Mouse (Mus musculus) ovary, postnatal 10 days (tissue): ENCODE measurements around the gene Ech1.
A peak's percentile ranks its signal among the peaks of the same experiment; 100 is the strongest.

Experiments
- DNase-seq: peaks from one replicate; pipeline ENCODE4 v3.0.0; 2022; ENCODE audit warnings: low spot score

Ech1 gene

GRCm38 (mm10) chr7:28803756-28804155 lies 21.3 kb upstream of the Ech1 start:
- DNase-seq, result no peak

DNA sequence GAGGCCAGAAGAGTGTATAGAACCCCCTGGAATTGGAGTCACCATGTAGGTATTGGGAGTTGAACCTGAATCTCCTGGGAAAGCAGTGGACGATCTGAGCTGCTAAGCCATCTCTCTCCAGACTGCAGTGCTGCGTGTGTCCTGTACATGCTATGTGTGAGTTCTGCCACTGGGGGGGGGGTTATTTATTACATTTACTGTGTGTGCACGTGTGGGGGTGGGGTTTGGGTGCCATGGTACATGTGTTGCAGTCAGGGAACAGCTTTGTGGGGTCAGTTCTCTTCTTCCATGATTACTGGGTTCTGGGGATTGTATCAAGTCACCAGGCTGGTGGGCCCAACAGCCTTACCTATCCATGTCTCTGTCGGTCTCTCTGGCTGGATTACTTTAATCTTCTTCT lies 18.1 kb upstream of the Ech1 start:
- DNase-seq, result no peak

DNA sequence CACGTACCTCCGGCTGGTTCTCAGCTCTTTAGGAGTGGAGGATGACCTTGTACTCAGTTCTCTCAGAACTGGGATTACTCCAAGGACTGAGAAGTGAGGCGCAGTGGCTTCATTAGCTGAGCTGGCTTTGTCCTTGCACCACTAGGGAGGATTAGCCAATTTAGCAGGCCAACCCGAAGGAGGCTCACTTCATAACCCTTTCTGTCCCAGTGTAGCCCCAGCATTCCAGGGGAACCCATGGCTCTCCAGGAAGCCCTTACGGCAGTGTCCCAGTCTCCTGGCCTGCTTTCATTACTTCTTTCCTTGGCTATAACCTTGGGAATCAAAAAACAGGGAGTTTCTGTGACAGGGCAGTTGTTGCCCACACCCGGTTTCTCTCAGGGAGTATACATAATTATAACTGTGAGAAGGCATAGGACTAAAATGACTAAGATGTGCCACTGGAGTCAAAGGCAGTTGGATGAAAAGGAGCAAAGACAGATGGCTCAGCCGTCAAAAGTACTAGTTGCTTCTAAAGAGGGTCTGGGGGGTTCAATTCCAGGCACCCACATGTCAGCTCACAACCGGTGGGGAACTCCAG lies 17.3 kb upstream of the Ech1 start:
- DNase-seq, result no peak

DNA sequence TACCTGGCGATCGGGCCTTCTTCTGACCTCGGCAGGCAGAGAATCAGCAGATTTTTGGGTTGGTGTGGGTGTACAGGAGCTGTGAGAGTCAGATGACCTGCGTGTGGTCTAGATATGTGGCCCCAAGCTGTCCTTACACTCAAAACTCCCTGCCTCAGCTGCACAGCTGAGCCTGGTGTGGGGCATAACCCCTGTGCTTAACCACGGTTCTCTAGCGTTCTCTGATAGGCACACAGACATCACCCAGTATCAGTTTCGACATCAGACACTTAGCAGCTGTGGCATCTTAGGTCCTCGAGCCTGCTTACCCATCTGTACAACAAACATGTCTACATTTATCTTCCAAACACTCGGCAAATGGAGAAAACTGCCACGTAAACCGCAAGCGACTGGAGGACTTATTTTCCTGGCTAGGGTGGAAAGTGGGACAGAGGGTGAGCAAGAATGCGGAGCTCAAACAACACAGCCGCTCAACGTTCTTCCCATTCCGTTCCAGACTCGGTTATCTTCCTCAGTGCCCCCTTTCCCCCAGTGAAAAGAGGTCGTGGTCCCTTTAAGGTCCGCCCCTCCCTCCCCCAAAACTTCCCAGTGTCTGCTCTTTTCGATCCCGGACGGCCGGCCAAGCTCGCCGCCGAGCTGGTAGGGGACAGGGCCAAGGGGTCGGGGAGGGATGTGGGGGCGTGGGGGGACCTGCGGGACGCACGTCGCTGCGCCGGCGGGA lies 16.6 kb upstream of the Ech1 start, which contains the start of gene Hnrnpl:
Gene Hnrnpl (plus strand): TSS at position 321 of the 721 bp plus-strand sequence.
- DNase-seq, result no peak

- DNase-seq, result peak; percentile 96
Measured at GRCm38 (mm10) chr7:28808957-28809393, 16.0 kb upstream of the Ech1 start.

DNA sequence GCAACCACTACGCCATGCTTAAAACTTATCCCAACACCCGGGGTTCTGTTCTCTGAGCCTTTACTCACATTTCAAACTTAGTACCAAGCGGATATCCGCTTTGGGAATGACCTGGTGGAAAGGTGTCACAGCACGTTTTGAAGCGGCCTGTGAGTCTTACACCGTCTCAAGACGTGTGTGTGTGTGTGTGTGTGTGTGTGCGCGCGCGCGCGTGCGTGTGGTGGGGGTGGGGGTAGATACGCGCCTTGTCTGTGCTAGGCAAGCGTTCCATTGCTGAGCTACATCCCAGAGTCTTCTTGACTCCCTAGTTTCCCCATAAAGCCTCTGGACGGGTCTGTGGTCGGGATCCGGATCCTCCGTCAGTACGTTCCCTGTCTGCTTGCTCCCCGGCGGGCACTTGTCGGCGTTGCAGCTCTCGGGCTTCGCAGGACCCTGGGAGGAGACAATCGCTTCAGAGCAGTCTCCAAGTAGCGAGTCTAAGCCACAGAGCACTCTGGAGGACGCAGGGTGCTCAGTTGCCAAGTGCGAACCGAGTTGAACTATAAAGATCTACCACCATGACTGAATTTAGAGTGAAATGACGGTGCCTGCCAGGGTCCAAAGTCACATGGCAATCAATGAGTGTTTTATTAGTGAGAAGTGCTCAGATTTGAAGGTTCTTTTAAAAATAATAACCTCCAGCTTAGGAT lies 15.5 kb upstream of the Ech1 start:
- peak; percentile 60 for DNase-seq

DNA sequence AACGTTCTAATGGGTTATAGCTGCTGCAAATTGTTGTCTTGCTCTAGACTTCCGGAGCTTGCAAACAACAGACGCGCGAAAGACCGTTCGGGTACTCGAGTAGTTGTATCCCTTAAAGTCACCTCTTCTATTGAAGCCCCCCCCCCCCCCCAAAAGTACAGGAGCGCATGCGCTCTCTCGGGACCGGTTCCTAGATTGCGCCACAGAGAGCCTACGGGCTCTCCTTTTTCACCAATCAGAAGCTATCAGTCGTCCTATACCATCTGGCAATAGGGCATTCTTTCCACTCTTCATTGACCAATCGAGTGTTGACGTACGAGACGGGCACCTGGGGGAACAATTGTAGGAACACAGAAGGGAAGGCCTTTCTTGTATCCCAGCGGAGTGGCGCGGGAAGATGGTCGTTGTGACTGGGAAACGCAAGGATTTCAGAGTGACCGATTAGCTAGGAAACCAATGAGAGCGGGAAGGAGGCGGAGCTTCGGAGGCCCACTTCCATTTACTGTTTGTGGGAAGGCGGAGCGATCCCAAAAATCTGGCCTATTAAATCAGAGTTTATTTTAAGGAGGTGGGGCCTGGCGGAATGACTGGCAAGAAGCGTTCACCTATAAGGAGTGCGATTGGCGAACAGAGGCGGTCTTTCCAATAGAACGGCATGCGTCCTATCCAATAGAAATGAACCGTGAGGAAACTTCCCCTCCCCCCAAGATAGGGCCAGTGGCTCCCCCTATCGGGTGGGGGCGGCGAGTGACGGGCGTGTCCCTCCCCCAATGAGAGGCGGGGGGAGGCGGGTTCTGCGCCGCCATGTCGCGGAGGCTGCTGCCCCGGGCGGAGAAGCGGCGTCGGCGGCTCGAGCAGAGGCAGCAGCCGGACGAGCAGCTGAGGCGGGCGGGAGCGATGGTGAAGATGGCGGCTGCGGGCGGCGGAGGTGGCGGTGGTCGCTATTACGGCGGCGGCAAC lies 14.6 kb upstream of the Ech1 start:
- DNase-seq, result peak; percentile 99

DNA sequence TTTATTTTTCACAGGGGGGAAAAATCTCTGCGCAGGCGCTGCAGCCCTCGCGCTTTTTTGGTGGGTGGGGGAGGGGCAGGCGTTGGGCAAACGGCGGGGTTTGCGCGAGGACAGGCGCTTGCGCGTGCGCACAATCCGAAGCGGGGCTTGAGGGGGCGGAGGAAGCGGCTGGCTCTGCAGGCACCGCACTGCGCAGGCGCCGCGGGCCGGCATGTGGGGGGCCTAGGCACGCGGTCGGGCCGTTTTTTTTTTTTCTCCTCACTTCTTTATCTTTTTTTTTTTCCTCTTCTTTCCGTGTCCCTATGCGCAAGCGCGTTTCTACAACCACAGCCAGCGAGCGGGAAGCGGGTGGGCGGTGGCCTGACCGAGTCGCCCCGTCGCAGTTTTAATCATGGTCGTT lies 13.8 kb upstream of the Ech1 start:
- peak; percentile 61 for DNase-seq

DNA sequence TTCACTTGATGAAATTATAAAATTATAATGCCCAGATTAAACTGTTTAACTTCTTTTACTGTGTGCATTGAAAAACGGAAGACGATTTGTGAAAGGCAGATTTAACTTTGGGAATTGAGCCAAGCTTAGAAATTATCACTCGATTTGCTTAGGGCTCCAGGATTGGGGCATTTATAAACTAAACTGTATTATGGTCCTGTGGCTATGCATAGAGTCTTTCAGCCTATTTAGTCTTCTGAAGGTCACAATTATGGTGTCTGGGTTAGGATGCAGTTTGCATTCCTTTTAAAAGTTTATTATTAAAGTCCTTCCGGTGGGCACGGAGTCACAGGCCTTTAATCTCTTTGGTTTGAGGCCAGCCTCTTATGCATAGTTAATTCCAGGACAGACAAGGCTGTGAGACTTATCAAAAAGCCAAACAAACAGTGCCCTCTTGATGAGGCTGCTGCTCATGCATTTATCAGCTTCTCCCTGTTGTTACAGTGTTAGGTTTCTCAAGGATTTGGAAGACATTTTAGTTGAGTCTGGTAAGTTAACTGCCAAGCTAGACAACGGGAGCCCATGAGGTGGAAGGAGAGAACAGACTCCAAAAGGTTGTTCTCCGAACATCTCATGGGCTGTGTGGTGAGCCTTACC lies 13.3 kb upstream of the Ech1 start:
- no peak for DNase-seq

- DNase-seq, result no peak
Measured at GRCm38 (mm10) chr7:28812436-28812835, 12.6 kb upstream of the Ech1 start.

GRCm38 (mm10) chr7:28812949-28813348 lies 12.1 kb upstream of the Ech1 start:
- DNase-seq, result no peak

DNA sequence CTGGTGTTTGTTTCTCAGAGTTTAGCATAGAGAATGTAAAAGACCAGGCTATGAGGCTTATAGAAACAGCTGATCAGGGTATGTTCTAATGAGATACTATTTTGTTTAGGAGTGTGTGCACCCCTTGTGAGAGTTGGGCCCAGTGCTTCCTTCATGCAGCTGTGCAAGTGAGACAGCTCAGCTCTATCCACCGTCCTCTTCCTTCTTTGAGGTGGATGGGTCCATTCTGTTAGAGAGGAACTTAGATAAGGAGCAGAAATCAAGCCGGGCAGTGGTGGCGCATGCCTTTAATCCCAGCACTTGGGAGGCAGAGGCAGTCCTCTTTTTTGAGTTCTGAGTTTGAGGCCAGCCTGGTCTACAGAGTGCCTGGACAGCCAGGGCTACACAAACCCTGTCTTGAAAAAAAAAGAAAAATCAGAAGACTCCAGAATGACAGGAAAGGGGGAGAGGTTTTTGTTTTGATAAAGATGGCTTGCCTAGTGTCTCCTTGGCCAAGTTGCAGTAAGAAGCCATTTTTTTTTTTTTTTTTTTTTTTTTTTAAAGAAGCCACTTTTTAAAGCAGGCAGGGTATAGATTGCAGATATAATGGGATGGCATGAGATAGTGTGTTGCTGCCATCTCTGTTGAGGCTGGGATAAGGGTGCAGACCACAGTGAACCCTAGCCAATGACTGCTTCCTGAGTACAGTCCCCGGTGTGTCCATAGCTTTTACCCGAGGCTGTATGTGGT lies 10.5 kb upstream of the Ech1 start:
- DNase-seq, result no peak

- no peak for DNase-seq
Measured at GRCm38 (mm10) chr7:28815230-28815629, 9.8 kb upstream of the Ech1 start.

DNA sequence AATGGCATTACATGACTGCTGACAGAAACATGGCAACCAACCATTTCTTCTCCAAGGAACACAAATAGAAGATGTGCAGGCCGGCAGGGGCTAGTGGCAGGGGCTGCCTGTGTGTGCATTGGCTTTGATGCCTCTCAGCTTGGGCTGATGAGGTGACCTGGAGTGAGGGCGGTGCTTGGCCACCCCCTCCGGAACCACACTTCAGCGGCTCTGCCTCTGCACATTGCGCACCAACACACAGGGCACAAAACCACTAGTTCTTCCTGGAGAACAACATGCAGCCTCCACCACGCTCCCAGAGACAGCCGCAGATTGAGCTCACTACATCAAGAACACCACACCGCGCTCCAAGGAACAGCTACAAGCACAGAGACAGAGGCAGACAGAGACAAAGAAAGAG lies 8.8 kb upstream of the Ech1 start:
- no peak for DNase-seq

DNA sequence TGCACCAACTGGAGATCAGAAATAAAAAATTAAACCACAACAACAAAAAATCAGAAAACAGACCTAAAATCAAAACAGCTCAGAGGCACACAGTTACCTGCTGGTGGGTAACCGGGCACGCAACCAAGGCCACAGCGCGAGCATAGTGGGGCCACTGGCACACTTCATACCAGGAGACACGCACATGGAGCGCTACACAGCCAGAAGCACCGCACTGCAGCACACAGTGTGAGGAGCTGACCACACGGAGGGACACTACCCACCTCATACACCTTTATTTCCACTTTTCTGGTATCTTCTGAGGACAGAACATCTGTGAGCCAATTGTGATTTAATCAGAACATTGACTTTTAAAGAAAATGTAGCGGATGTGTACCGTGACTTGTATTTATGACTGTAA lies 8.1 kb upstream of the Ech1 start:
- no peak for DNase-seq

- no peak for DNase-seq
Measured at GRCm38 (mm10) chr7:28817524-28817923, 7.5 kb upstream of the Ech1 start.

DNA sequence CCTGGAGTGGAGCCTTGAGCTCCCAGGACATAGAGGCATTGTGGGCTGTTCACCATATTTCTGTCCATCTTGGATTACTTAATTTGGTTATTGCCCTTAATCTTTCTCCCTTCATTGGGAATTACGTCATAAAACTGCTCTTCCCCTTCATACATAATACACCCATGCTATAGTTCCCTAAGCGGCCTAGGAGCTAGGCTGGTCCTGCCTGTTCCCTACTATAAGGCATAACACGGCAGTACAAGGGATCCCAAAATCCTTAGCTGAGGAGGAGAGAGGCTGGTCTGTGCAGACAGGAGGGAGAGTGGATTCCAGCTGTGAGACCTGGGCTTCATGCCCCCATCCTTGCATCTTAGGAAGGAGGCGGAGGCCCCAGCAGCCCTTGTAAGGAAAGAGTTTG lies 7.1 kb upstream of the Ech1 start:
- DNase-seq, result no peak

GRCm38 (mm10) chr7:28818436-28818835 lies 6.6 kb upstream of the Ech1 start:
- DNase-seq, result no peak

DNA sequence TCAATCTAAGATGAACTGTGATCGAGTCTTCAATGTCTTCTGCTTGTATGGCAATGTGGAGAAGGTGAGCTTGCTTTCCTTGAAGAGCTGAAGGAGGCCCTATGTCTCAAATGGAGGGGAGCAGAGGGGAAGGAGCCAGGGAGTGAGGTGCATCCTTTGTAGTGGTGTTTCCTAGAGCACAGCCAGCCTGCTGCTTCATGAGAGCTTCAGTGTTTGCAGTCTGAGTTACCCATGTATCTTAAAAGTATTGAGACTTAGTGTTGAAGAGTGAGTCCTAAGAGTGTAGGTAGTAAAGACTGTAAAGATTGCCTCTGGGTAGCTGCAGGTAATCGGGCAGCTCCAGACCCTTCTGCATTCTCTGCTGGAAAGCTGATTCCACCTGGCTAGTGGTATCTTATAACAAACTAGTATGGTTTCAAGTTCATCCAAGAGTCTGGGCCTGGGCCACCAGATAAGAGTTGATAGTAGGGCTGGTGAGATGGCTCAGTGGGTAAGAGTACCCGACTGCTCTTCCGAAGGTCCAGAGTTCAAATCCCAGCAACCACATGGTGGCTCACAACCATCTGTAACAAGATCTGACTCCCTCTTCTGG lies 6.1 kb upstream of the Ech1 start:
- no peak for DNase-seq

- no peak for DNase-seq
Measured at GRCm38 (mm10) chr7:28819571-28819970, 5.4 kb upstream of the Ech1 start.
